Mouse (Mus musculus) lung, adult 2 months (tissue): ENCODE data around the gene Gp1ba.
A peak's percentile ranks its signal among the peaks of the same experiment; 100 is the strongest.

ENCODE experiments used
- CTCF ChIP-seq: fragments of 200-500 bp; IDR thresholded peaks from 2 replicates; pipeline ENCODE4 v1.5.1; 2011; ENCODE audit warnings: mild to moderate bottlenecking, low read length, control low read depth; ENCODE audit not compliant: insufficient read depth
- POLR2A ChIP-seq: fragments of 200-500 bp; IDR thresholded peaks from 2 replicates; pipeline ENCODE4 v1.6.1; 2011; ENCODE audit warnings: low read depth, mild to moderate bottlenecking, control low read depth, low read length, borderline replicate concordance; ENCODE audit errors: extremely low read depth

DNA sequence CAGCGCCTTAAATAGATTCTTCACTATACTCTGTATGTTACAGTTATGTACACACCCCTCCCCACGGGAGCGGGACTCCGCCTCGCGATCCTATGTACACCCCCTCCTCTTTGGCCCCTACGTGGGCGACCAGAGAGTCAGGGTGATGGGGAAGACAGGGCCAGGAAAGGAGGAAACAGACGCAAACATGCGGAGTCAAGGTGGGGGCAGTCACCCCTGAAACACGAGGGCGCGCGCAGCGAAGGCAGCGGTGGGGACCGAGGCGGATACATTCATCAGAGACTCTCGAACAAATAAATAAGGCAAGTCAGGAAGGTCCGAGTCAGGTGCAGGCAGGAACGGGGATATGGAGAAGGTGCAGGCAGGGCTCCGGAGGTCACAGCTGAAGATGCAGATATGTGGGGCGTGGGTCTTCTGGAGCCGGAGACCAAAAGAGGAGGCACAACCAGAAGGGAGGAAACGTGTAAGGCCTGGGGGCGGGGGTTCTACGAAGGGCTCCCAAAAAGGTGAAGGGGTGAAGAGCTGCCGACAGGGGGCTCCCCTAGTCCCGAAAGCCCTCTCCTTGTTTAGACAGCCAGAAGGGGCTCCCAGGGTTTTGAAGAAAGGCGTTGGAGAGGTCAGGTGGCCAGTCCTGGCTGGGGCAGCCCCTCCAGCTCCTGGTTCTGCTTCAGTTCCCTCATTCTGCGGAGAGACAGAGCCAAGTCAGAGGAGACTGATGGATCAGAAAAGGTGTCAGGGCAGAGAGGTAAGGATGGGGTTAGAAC, 30.8 kb downstream of the Gp1ba start:
- TF ChIP-seq POLR2A, result peak; percentile 49; the same call in 1 of the 2 replicates
- TF ChIP-seq CTCF, result no peak
